Mouse (Mus musculus): ENCODE measurements at regions not wholly inside any gene's neighbourhood (a gene's known extent, or its start where the extent isn't known, plus 50 kb on each side); places are given as distances from the start of the nearest gene placed in this dataset.

GRCm38 (mm10) chr13:53709062-53709461 is 236.2 kb upstream of the Msx2 start:
- DNase-seq (ENCODE audit: low spot score in 2 of 2) = no peak

GRCm38 (mm10) chr13:53707548-53707947 is 234.7 kb upstream of the Msx2 start:
- no peak for DNase-seq (ENCODE audit: low spot score in 2 of 2)

- no peak for DNase-seq (ENCODE audit: low spot score in 2 of 2)
These were observed 231.2 kb upstream of the Msx2 start for GRCm38 (mm10) chr13:53704104-53704503.

- DNase-seq (ENCODE audit: low spot score in 2 of 2) = no peak
These were observed 227.4 kb upstream of the Msx2 start for GRCm38 (mm10) chr13:53700236-53700635.

- no peak for DNase-seq (ENCODE audit: low spot score in 2 of 2)
These were observed 225.1 kb upstream of the Msx2 start for GRCm38 (mm10) chr13:53697954-53698353.

- no peak for DNase-seq (ENCODE audit: low spot score in 2 of 2)
These were observed 222.5 kb upstream of the Msx2 start for GRCm38 (mm10) chr13:53695385-53695784.

- no peak for DNase-seq (ENCODE audit: low spot score in 2 of 2)
These were observed 216.1 kb upstream of the Msx2 start for GRCm38 (mm10) chr13:53688934-53689333.

GRCm38 (mm10) chr13:53688489-53688888 is 215.6 kb upstream of the Msx2 start:
- DNase-seq (ENCODE audit: low spot score in 2 of 2) = peak; percentile 22 to 79

GRCm38 (mm10) chr13:53684498-53684897 is 211.6 kb upstream of the Msx2 start:
- no peak for DNase-seq (ENCODE audit: low spot score in 2 of 2)

- no peak for DNase-seq (ENCODE audit: low spot score in 2 of 2)
These were observed 204.3 kb upstream of the Msx2 start for GRCm38 (mm10) chr13:53677187-53677586.

GRCm38 (mm10) chr13:53670361-53670760 is 197.5 kb upstream of the Msx2 start:
- no peak for DNase-seq (ENCODE audit: low spot score in 2 of 2)

GRCm38 (mm10) chr13:53667518-53667917 is 194.6 kb upstream of the Msx2 start:
- no peak for DNase-seq (ENCODE audit: low spot score in 2 of 2)

GRCm38 (mm10) chr13:53665592-53665991 is 192.7 kb upstream of the Msx2 start:
- DNase-seq (ENCODE audit: low spot score in 2 of 2) = no peak

GRCm38 (mm10) chr13:53664631-53665230 is 191.9 kb upstream of the Msx2 start:
- DNase-seq (ENCODE audit: low spot score in 2 of 2) = no peak

GRCm38 (mm10) chr13:53652826-53653225 is 180.0 kb upstream of the Msx2 start:
- DNase-seq (ENCODE audit: low spot score in 2 of 2) = no peak

GRCm38 (mm10) chr13:53648353-53648752 is 175.5 kb upstream of the Msx2 start:
- no peak for DNase-seq (ENCODE audit: low spot score in 2 of 2)

GRCm38 (mm10) chr13:53642557-53642956 is 169.7 kb upstream of the Msx2 start:
- peak in 1 of 2 experiments; percentile 9 for DNase-seq (ENCODE audit: low spot score in 2 of 2)

GRCm38 (mm10) chr13:53639584-53639983 is 166.7 kb upstream of the Msx2 start:
- DNase-seq (ENCODE audit: low spot score in 2 of 2) = no peak

GRCm38 (mm10) chr13:53639115-53639514 is 166.2 kb upstream of the Msx2 start:
- no peak for DNase-seq (ENCODE audit: low spot score in 2 of 2)

GRCm38 (mm10) chr13:53636011-53636410 is 163.1 kb upstream of the Msx2 start:
- no peak for DNase-seq (ENCODE audit: low spot score in 2 of 2)

GRCm38 (mm10) chr13:53634637-53635203 is 161.8 kb upstream of the Msx2 start:
- no peak for DNase-seq (ENCODE audit: low spot score in 2 of 2)

GRCm38 (mm10) chr13:53598050-53598449 is 125.2 kb upstream of the Msx2 start:
- no peak for DNase-seq (ENCODE audit: low spot score in 2 of 2)

- DNase-seq (ENCODE audit: low spot score in 2 of 2) = no peak
These were observed 124.3 kb upstream of the Msx2 start for GRCm38 (mm10) chr13:53596871-53597800.
